Mouse (Mus musculus) CH12F3 (cell line): ENCODE measurements around the gene Cdh5.

ENCODE experiments used
- in situ Hi-C: fragments of 300-500 bp; cut with MboI; formaldehyde crosslinking; loops from 2 replicates; pipeline ENCODE4 v1.14.3; 2020; ENCODE audit warnings: low sequenced_read_pairs

Cdh5 gene

GRCm38 (mm10) chr8:104131414-104131975 is 30.1 kb downstream of the Cdh5 start:
- in situ Hi-C loops = no loop called here

GRCm38 (mm10) chr8:104134521-104134920 is 33.1 kb downstream of the Cdh5 start:
- in situ Hi-C loops = no loop called here

- in situ Hi-C loops = no loop called here
Observed at GRCm38 (mm10) chr8:104136277-104136676, 34.9 kb downstream of the Cdh5 start.

GRCm38 (mm10) chr8:104137636-104138035 is 36.2 kb downstream of the Cdh5 start:
- in situ Hi-C loops = no loop called here

GRCm38 (mm10) chr8:104140611-104141010 is 39.2 kb downstream of the Cdh5 start:
- in situ Hi-C loops = no loop called here

- in situ Hi-C loops = no loop called here
Observed at GRCm38 (mm10) chr8:104142415-104142814, 41.0 kb downstream of the Cdh5 start.

GRCm38 (mm10) chr8:104143379-104143778 is 42.0 kb downstream of the Cdh5 start:
- in situ Hi-C loops = no loop called here

- in situ Hi-C loops = loop anchor here (5.0 kb wide), 1 partner anchor 73 kb away; no protein-coding TSS in a partner anchor
Observed at GRCm38 (mm10) chr8:104144434-104145216, 43.2 kb downstream of the Cdh5 start.

- in situ Hi-C loops = loop anchor here (5.0 kb wide), 1 partner anchor 71 kb away; no protein-coding TSS in a partner anchor
Observed at GRCm38 (mm10) chr8:104145981-104146689, 44.7 kb downstream of the Cdh5 start.

- in situ Hi-C loops = loop anchor here (5.0 kb wide), 1 partner anchor 70 kb away; no protein-coding TSS in a partner anchor
Observed at GRCm38 (mm10) chr8:104146717-104147494, 45.5 kb downstream of the Cdh5 start.

- in situ Hi-C loops = loop anchor here (5.0 kb wide), 1 partner anchor 69 kb away; no protein-coding TSS in a partner anchor
Observed at GRCm38 (mm10) chr8:104147947-104148346, 46.5 kb downstream of the Cdh5 start.

GRCm38 (mm10) chr8:104160731-104161130 is 59.3 kb downstream of the Cdh5 start:
- in situ Hi-C loops = no loop called here

- in situ Hi-C loops = no loop called here
Observed at GRCm38 (mm10) chr8:104169461-104169860, 68.0 kb downstream of the Cdh5 start.

- in situ Hi-C loops = no loop called here
Observed at GRCm38 (mm10) chr8:104170118-104171049, 69.0 kb downstream of the Cdh5 start, which contains the start of gene Bean1. Gene Bean1 (plus strand): TSS chr8:104170442.

- in situ Hi-C loops = no loop called here
Observed at GRCm38 (mm10) chr8:104171050-104171620, 69.7 kb downstream of the Cdh5 start.

GRCm38 (mm10) chr8:104172420-104172819 is 71.0 kb downstream of the Cdh5 start:
- in situ Hi-C loops = no loop called here

GRCm38 (mm10) chr8:104175848-104176527 is 74.6 kb downstream of the Cdh5 start:
- in situ Hi-C loops = no loop called here

- in situ Hi-C loops = no loop called here
Observed at GRCm38 (mm10) chr8:104177054-104177453, 75.6 kb downstream of the Cdh5 start.

- in situ Hi-C loops = no loop called here
Observed at GRCm38 (mm10) chr8:104184905-104185304, 83.5 kb downstream of the Cdh5 start.
